Mouse (Mus musculus): ENCODE results near the gene Ptpn9. TPM values are rescaled to one million over a fixed set of nuclear protein-coding genes. Genes with fewer than 3 reads are reported as not detected.

The Ptpn9 gene
- total RNA-seq, 2 experiments from 2014 or later = 30.4 to 31.7 TPM

DNA sequence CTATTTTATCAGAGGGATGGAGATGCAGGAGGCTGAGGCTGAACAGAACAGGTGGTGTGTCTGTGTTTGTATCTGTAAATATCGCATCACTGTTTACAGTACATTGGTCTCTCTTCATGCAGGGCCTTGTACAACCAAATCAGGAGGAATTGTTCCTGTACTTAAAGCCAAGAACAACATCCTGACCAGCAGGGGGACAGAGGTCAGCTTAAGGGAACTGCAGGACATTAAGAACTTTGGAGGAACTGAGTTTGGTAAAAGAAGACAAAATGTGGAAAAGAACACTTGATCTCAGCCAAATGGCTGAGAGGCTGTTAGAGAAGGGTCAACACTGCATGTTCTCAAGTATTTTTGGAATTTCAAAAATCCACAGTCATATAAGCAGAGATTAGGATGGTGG, 20.0 kb downstream of the Ptpn9 start:
- DNase-seq = no peak

- no peak for DNase-seq
Observed at GRCm38 (mm10) chr9:57017631-57018030, 22.9 kb downstream of the Ptpn9 start.

DNA sequence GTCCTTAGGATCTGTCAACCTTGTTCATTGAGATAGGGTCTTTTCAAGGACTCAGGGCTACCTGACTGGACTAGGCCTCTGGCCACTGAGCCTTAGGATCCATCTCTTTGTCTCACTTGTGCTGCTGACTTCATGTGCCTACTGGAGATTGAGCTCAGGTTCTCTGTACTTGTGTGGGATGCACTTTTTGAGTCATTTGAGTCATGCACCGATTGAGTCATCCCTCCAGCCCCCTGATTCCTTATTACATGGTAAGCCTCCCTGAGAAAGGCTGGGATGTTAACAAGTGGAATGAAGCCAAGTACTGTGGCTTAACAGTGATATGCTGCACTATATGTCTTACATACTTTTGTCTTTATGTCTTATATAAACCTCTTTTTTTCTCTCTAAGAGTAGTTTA, 37.0 kb downstream of the Ptpn9 start:
- no peak for DNase-seq

GRCm38 (mm10) chr9:57056237-57056636, 61.5 kb downstream of the Ptpn9 start:
- peak in 1 of 2 experiments; percentile 20 for DNase-seq

- no peak for DNase-seq
Observed at GRCm38 (mm10) chr9:57064164-57064563, 69.4 kb downstream of the Ptpn9 start.

- no peak for DNase-seq
Observed at GRCm38 (mm10) chr9:57068266-57068665, 73.5 kb downstream of the Ptpn9 start.

GRCm38 (mm10) chr9:57070262-57070661, 75.5 kb downstream of the Ptpn9 start:
- no peak for DNase-seq

GRCm38 (mm10) chr9:57070800-57071545, 76.2 kb downstream of the Ptpn9 start:
- DNase-seq = no peak

- DNase-seq = peak; percentile 71 to 77
Observed at GRCm38 (mm10) chr9:57071801-57072351, 77.2 kb downstream of the Ptpn9 start, which contains the start of gene Sin3a. Gene Sin3a, plus strand, starts transcription at chr9:57072040.

- DNase-seq = no peak
Observed at GRCm38 (mm10) chr9:57072526-57072988, 77.8 kb downstream of the Ptpn9 start.

- peak; percentile 94 for DNase-seq
Observed at GRCm38 (mm10) chr9:57072989-57073789, 78.5 kb downstream of the Ptpn9 start.

- DNase-seq = no peak
Observed at GRCm38 (mm10) chr9:57073790-57074094, 79.0 kb downstream of the Ptpn9 start.

- DNase-seq = peak in 1 of 2 experiments; percentile 6
Observed at GRCm38 (mm10) chr9:57074171-57074821, 79.6 kb downstream of the Ptpn9 start.

DNA sequence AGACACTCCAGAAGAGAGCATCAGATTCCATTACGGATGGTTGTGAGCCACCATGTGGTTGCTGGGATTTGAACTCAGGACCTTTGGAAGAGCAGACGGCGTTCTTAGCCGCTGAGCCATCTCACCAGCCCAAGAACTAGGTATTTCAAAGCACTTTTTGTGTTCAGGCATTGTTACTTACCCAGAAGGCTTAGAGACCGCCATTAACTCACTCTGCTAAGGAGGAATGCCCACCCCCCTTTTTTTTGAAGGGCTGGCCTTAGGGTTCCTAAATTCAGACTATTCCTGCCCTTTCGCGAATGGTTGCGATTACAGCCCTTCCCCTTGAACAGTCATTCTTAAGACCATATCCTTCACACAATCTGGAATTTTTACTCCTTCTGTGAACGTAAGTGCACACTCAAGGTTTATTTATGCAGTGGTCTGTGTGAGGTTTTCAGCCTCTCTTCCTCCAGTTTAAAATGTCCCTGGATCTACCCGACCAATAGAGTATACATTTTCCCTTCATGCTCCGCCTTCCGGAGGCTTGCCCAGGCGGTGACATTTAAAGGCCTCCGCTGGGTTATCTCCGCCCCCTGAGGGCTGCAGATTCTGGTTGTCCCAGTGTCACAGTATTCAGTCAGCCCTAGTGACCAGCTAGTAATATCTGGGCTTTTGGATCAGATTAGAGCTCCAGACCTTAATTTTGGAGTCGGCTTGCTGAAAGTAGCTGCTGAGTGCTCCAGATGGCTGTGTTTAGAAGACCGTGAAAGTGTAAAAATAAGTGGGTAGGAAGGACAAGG, 80.3 kb downstream of the Ptpn9 start:
- DNase-seq = peak; percentile 52 to 57

- peak; percentile 98 to 99 for DNase-seq
Observed at GRCm38 (mm10) chr9:57075681-57076381, 81.1 kb downstream of the Ptpn9 start.

DNA sequence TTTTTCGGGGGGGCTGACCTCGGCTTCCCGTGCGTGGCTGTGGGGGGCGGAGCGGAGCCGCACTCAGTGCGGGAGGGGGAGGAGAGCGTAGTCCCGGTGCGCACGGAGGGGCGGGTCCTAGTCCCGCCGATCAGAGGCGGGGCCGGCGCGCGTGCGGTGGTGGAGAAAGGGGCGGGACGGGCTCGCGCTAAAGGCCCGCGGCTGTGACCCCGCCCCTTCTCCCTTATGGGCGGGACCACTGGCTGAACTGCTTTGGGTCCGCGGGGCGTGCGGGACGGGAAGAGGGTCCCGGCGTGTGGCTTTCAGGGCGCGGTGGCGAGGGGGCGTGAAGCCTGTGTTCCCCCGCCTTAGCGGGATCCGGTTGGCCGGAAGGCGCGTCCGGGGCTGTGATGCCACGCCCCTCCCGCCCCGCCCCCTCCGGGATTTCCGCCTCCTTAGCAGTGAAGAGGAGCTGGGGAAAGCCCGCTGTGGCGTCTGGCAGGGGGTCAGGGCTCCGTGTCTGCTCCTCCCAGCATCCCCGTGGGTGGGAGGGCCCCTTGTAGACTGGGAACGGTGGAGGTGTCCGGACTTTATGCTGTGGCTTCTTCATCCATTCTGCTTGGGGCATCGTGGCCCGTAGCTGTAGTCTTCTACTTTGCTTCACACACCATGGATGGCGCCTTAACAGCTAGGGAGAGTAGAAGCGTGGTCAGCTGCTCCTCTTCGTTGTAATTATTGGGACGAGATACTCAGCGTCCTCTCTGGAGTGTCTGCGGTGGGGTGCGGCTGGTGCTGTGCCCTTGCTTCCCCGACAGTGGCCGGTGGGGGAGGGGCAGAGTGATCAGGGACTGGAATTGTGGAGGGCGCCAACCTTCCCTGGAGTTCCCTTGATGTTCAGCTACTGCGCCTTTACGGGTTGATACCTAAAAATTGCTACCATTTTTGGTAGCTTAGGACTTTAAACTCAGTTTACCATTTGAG, 82.3 kb downstream of the Ptpn9 start:
- DNase-seq = peak; percentile 88

GRCm38 (mm10) chr9:57082236-57082635, 87.5 kb downstream of the Ptpn9 start:
- DNase-seq = no peak

All from layer of hippocampus, postnatal 36 days (tissue).